Comparison of ENCODE assay signal across 8 mouse cellular contexts in the genomic region with DNA sequence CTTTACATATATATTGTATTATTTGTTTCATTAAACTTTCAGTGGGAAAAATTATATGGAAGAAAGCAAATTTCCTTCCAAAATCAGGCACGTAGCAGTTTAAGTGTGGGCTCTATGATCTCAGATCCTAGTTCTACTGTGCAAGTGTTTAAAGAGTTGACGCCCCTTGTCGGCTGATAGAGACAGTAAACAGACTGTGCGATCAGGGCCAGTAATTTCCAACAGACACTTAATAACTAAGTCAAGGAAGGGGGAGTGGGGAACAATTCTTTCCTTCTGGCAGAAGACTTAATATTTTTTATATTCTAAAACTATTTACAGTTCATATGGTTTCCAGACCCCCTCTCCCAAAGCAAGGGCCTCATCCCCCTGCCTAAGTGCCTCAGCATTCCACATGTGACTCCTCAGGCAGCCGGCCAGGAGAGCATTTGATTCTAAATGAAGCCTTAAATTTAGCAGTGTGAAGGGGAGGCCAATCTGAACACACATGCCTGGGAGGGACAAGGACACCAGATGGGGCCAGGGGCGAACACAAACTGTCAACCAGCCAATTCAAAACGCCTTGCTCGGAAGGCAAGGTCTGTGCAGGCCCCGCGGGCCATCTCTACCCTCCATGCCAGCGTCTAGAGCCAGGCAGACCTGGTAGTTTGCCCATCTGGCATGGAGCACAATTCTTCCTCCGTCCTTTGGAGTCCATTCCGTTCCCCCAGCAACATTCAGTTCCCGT. TPM values are rescaled to one million over a fixed set of nuclear protein-coding genes. Genes with fewer than 3 reads are reported as not detected.
DNase-seq lines count a peak whose midpoint lies in the region; ATAC-seq lines count a peak whose summit lies in the region.
"Had no signal": no experiment of that assay in that cellular context is flagged by ENCODE, and none has a peak within 500 bp of the region (broad histone marks: within the 10 kb centered on the region; RNA-seq: fewer than 3 reads in every experiment).

No protein-coding gene starts in this region.

- DNase-seq in ovary, postnatal 10 days (ENCODE audit: low spot score): peak; percentile 19
- DNase-seq in ovary, adult 18-20 months (ENCODE audit: low spot score): no peak
- peak; percentile 23 to 41 for DNase-seq in left cerebral cortex, postnatal 10 days (ENCODE audit: extremely low spot score in 1 of 2, low spot score in 2 of 2)
- DNase-seq in ovary, postnatal 14 days (ENCODE audit: low spot score): peak; percentile 25
- no peak for DNase-seq in spleen, postnatal 14 days (ENCODE audit: low spot score in 2 of 2)

- H3K27me3 ChIP-seq in embryonic facial prominence, embryonic 13.5 days: no peaks in the 10 kb centered on the region
- H3K27me3 ChIP-seq in heart, embryonic 12.5 days (replicated peaks): no peaks in the 10 kb centered on the region

- H3K4me1 ChIP-seq in embryonic facial prominence, embryonic 13.5 days: peaks cover 15% of the 10 kb centered on the region
- peaks cover 10% of the 10 kb centered on the region for H3K4me1 ChIP-seq in heart, embryonic 12.5 days (replicated peaks)

- H3K27ac ChIP-seq in embryonic facial prominence, embryonic 13.5 days: peak overlapping the region; percentile 75
- peak overlapping the region; percentile 92 for H3K27ac ChIP-seq in heart, embryonic 12.5 days (ENCODE audit: poor library complexity, severe bottlenecking)
- H3K27ac ChIP-seq: left cerebral cortex, adult 2 months had no signal

- 43% methylated on average over 14 of the region's 14 CpGs for WGBS in embryonic facial prominence, embryonic 13.5 days
- 39% methylated on average over 14 of the region's 14 CpGs for WGBS in heart, embryonic 12.5 days

- H3K4me2 ChIP-seq in embryonic facial prominence, embryonic 13.5 days: peak overlapping the region; percentile 39
- peak overlapping the region; percentile 15 for H3K4me2 ChIP-seq in heart, embryonic 12.5 days

- H3K4me3 ChIP-seq in embryonic facial prominence, embryonic 13.5 days: no peak overlapping the region
- no peak overlapping the region for H3K4me3 ChIP-seq in heart, embryonic 12.5 days
- H3K4me3 ChIP-seq: left cerebral cortex, adult 2 months had no signal

- no peaks in the 10 kb centered on the region for H3K9me3 ChIP-seq in embryonic facial prominence, embryonic 13.5 days
- H3K9me3 ChIP-seq in heart, embryonic 12.5 days (replicated peaks): no peaks in the 10 kb centered on the region

- intact Hi-C loops in left cerebral cortex, postnatal 10 days (cut with DNase I): no loop called here

- H3K36me3 ChIP-seq in embryonic facial prominence, embryonic 13.5 days: no peaks in the 10 kb centered on the region
- no peaks in the 10 kb centered on the region for H3K36me3 ChIP-seq in heart, embryonic 12.5 days

- peak; percentile 69 for ATAC-seq in embryonic facial prominence, embryonic 13.5 days (ENCODE audit: insufficient number of reproducible peaks, insufficient read depth, low FRiP score, low TSS enrichment, low read depth)
- ATAC-seq in heart, embryonic 12.5 days (ENCODE audit: insufficient number of reproducible peaks, low FRiP score): peak; percentile 74; the same call in 1 of the 2 replicates

- H3K9ac ChIP-seq in embryonic facial prominence, embryonic 13.5 days: no peak overlapping the region
- H3K9ac ChIP-seq in heart, embryonic 12.5 days: no peak overlapping the region

RNA-seq across cellular contexts. Expression of gene Atp8b4, which starts 50.1 kb away (rescaled TPM):
- 0.63 and 3.1 TPM in 2 replicates for polyA plus RNA-seq in embryonic facial prominence, embryonic 13.5 days (2015; fragmentation: Nextera tagmentation; extraction: Ambion mirVana)
- 0.14 and 0.15 TPM in 2 replicates for polyA plus RNA-seq in heart, embryonic 12.5 days (2016; fragmentation: Nextera tagmentation; extraction: Ambion mirVana)
- not detected for total RNA-seq in left cerebral cortex, postnatal 10 days (2021)

Comparison
In these comparisons a context has a peak if more than half of its experiments do, and no peak if none do; other contexts are left out.
1. DNase-seq: peak in ovary, postnatal 10 days (single experiment), left cerebral cortex, postnatal 10 days (2 of 2) and ovary, postnatal 14 days (single experiment); none in ovary, adult 18-20 months (single experiment) and spleen, postnatal 14 days (0 of 2).